Comparison of ENCODE assay signal across 23 mouse cellular contexts in the genomic region with DNA sequence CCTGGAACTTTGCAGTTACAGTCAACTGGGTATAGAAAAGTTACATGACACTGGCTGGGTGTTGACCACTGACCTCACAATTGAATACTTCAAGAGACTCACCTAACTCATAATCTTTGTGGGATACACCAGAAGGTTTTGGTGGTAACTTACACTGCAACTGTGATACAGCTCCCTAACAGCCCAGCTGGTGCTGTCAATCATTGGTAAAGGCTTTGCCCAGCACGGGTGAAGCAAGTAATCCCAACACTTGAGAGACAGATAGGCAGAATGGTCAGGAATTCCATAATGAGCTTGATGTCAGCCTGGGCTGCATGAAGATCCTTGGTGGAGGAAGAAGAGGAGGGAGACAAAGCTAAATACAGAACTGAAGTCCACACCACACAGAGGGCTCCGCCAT. TPM values are rescaled to one million over a fixed set of nuclear protein-coding genes. Genes with fewer than 3 reads are reported as not detected.
"Had no signal": no experiment of that assay in that cellular context is flagged by ENCODE, and none has a peak within 500 bp of the region (broad histone marks: within the 10 kb centered on the region; RNA-seq: fewer than 3 reads in every experiment).

No protein-coding gene starts in this region.

- H3K4me1 ChIP-seq: neural tube, embryonic 12.5 days; neural tube, embryonic 13.5 days; neural tube, embryonic 15.5 days; stomach, embryonic 15.5 days had no signal

- H3K36me3 ChIP-seq: neural tube, embryonic 12.5 days; neural tube, embryonic 13.5 days; neural tube, embryonic 15.5 days; stomach, embryonic 15.5 days had no signal

- H3K27me3 ChIP-seq: neural tube, embryonic 12.5 days; neural tube, embryonic 13.5 days; neural tube, embryonic 15.5 days; stomach, embryonic 15.5 days had no signal

- DNase-seq: retina, postnatal 1 day; right cerebral cortex, adult 18-20 months; right cerebral cortex, postnatal 14 days; right cerebral cortex, postnatal 25 days; right cerebral cortex, postnatal 4 days; spleen, adult 18-20 months; thymus, adult 2 months; thymus, postnatal 25 days; thymus, postnatal 36 days; thymus, postnatal 4 days had no signal

- H3K27ac ChIP-seq: neural tube, embryonic 12.5 days; neural tube, embryonic 13.5 days; neural tube, embryonic 15.5 days; stomach, embryonic 15.5 days; stomach, postnatal 0 days had no signal

- H3K4me3 ChIP-seq: neural tube, embryonic 12.5 days; neural tube, embryonic 13.5 days; neural tube, embryonic 15.5 days; stomach, embryonic 15.5 days had no signal

- H3K4me2 ChIP-seq: neural tube, embryonic 12.5 days; neural tube, embryonic 13.5 days; neural tube, embryonic 15.5 days; stomach, embryonic 15.5 days had no signal

- H3K9me3 ChIP-seq: neural tube, embryonic 12.5 days; neural tube, embryonic 13.5 days; neural tube, embryonic 15.5 days; stomach, embryonic 15.5 days had no signal

- H3K9ac ChIP-seq: neural tube, embryonic 12.5 days; neural tube, embryonic 13.5 days; neural tube, embryonic 15.5 days; stomach, embryonic 15.5 days had no signal

RNA-seq across cellular contexts. Expression of a gene that starts 39.0 kb away (rescaled TPM):
- polyA plus RNA-seq: neural tube, embryonic 11.5 days; neural tube, embryonic 12.5 days; neural tube, embryonic 13.5 days; neural tube, embryonic 15.5 days; small intestine, adult 2 months; spleen, adult 2 months; stomach, embryonic 14.5 days; stomach, embryonic 15.5 days; stomach, embryonic 16.5 days; stomach, postnatal 0 days; testis, adult 2 months; thymus, adult 2 months; thymus, postnatal 0 days; urinary bladder, adult 2 months had no signal
